Mouse (Mus musculus): ENCODE data around the gene Atp6v1c2.

- TF ChIP-seq MYOG (IDR thresholded peaks at IDR 0.05; ENCODE audit: control insufficient read depth, extremely low read depth, insufficient read length) (no peak), CTCF (IDR thresholded peaks at IDR 0.05; ENCODE audit: control insufficient read depth, insufficient read depth, insufficient read length) (no peak), CEBPB (IDR thresholded peaks at IDR 0.05; ENCODE audit: low read depth) (no peak), USF1 (IDR thresholded peaks at IDR 0.05; ENCODE audit: low read depth) (no peak), MAX (IDR thresholded peaks at IDR 0.05) (no peak), MYOD1 (IDR thresholded peaks at IDR 0.05; ENCODE audit: control insufficient read depth, insufficient read length, low read depth) (no peak), FOSL1 (IDR thresholded peaks at IDR 0.05; ENCODE audit: insufficient read depth, low read length, poor library complexity, severe bottlenecking) (no peak)
Observed at GRCm38 (mm10) chr12:17241016-17241415, 88.1 kb downstream of the Atp6v1c2 start.
